Mouse (Mus musculus) kidney, postnatal 4 days (tissue): Measurements from ENCODE around the gene Psmc1.

Experiments
- DNase-seq, 2 experiments: peaks; one replicate each; pipeline ENCODE4 v3.0.0; 2021; ENCODE audit warnings: mixed read lengths in 2 of 2

Gene Psmc1

DNA sequence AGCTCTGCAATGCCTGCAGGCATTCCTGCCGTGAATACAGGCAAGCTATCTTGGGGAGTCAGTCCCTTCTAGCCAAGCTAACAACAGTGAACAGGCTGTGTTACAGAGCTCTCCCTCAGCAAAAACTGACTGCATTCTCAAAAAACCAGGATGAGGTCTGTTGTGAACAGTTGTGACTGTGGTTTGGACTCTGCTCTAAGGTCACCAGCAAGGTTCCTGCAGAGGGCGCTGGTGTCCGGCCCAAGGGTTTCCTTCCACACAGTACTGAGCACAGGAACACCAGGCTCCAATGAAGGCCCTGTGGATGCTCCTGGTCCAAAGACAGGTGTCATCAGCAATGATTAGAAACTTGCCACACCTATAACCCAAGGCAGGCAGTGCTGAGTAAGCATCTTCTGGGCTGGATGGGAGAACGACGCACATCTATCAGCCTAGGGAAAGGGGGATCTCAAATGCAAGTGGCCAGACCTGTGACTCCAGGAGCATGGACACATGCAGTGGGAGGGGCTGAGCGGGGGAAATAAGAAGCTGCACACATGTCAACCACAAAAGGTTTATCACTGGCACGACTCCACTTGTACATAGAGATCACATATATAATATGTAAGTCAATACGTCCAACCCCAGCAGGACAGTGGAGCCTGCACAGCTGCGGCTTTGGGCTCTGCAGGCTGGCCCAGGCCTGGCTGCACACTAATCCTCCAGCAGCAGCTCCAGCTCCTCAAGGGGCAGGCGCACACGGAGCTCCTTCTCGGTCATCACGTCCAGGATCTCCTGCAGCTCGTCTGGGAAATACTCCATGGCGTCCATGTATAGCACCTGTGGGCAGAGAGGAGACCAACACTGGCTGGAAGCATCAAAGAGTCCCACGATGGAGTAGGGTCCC, 15.2 kb downstream of the Psmc1 start:
- DNase-seq: peak; percentile 34 to 55

- peak; percentile 45 to 60 for DNase-seq
Measured at GRCm38 (mm10) chr12:100126968-100127865, 17.3 kb downstream of the Psmc1 start.

- peak; percentile 36 to 56 for DNase-seq
Measured at GRCm38 (mm10) chr12:100127866-100128480, 18.0 kb downstream of the Psmc1 start.

DNA sequence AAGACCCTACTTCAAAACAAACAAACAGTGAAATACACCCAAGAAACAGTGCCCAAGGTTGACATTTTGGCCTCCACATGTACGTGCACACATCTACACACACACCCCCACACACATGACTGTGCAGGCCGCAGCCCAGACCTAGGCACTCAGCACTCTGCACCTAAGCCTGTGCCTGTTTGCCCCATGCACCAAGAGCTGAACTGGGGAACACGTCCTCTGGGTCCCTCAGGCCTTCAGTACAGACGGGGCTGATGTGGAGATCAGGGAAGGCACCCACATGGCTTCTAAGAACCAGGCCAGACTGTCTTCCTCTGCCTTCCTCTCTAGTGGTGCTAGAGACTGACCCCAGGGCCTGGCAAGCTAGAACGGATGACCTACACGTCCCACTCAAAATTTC, 18.6 kb downstream of the Psmc1 start:
- peak in 1 of 2 experiments; percentile 44 for DNase-seq

- peak; percentile 42 to 58 for DNase-seq
Measured at GRCm38 (mm10) chr12:100128961-100129360, 19.0 kb downstream of the Psmc1 start.

GRCm38 (mm10) chr12:100131167-100131566, 21.2 kb downstream of the Psmc1 start:
- no peak for DNase-seq

- peak; percentile 83 to 87 for DNase-seq
Measured at GRCm38 (mm10) chr12:100131655-100132054, 21.7 kb downstream of the Psmc1 start.

DNA sequence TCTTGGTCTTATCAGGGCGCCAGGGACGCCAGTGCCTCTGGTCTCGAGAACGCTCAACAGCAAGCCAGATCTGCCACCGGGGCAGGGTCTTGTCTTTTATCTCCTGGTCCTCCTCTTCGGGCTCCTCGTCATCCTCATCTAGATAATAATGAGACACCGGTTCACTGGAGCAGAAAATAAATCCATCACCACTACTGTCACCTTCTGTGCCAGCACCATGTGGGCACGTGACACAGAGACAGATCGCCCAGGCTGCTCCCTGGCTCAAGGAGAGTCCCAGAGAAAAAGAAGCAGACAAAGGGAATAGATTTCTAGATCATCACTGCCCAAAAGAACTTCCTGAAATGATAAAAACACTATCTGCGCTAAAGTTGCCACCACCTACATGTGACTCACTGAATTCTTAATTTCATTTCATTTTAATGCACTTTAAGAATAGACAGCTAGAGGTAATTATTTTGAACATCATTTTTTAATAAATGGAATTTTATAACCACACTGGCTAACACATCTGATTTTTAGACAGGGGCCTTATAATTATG, 24.5 kb downstream of the Psmc1 start:
- DNase-seq: no peak

DNA sequence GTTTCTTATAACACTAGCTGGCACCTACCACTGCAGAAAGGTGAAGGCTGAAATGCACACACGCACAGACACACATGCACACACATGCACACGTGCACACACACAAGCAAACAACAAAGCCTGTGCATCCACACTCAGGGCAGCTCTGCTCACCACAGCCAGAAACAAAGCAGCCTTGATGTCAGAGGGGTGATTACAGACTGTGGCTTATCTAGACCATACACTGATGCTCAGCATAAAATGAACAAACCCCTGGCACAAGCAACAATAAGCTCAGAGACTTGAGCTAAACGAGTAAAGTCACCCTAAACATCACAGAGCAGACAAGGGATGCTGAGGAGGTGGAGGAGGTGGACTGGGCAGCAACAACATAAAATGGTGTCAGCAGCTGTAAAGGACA, 25.2 kb downstream of the Psmc1 start:
- DNase-seq: no peak

DNA sequence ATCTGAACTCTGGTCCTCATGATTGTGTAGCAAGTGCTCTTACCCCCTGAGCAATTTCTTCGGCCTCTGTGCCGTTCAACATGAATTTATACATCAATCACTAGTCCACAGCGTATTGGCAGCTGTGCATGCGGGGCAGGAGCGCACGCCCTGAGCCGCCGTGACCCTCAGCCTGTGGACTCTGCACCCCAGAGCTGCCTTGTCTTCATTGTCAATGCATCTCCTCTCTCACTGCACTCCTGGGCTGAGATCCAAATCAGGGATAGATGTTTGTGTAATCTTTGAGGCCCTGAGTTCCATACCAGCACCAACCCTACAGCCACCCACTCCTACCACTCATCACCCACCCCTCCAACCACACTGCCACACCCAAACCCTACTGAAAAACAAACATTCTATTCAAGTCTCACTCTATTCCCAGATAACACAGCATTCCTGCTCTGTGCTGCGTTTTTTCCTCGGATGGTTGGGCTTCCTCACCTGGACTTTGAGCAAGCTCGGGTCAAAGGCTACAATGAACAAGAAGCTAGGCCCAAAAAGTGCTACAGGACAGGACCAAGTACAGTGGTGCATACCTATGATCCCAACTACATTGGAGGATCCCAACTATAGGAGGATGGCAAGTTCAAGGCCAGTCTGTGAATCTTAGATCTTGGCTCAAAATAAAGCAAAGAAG, 33.0 kb downstream of the Psmc1 start:
- DNase-seq: no peak

- peak in 1 of 2 experiments; percentile 39 for DNase-seq
Measured at GRCm38 (mm10) chr12:100143737-100144136, 33.8 kb downstream of the Psmc1 start.

DNA sequence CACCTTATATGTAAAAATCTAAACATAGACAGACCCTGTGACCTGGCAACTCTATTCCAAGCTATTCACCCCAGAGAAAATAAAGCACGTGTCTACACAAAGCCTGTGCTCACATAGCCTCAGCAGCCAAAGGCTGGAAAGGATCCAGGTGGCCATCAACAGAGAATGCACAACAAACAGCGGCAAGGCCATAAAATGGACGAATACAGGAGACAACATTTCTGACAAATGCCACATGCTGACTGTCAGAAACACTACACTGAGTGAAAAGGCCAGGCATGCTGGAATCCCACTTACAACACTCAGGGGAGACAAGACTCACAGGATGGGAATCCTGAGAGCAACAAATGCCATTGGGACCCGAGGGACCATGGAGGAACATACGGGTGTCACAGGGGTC, 34.3 kb downstream of the Psmc1 start:
- DNase-seq: peak; percentile 67 to 78

DNA sequence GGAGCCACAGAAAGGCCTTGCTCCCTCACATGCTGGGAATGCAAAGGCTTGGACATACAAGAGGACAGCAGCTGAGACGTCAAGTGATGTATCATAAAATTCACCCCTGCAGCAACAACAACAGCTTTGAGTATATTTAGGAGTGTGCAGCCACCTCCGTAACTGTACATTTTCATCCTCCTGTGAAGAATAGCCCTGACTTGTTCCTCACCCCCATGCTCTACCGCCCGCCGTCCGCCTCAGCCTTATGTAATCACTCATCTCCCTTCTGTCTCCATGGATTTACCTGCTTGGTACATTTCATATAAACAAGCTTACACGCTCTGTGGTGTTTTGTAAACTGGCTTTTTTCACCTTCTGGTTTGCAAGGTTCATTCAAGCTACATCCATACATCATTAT, 42.5 kb downstream of the Psmc1 start:
- no peak for DNase-seq

DNA sequence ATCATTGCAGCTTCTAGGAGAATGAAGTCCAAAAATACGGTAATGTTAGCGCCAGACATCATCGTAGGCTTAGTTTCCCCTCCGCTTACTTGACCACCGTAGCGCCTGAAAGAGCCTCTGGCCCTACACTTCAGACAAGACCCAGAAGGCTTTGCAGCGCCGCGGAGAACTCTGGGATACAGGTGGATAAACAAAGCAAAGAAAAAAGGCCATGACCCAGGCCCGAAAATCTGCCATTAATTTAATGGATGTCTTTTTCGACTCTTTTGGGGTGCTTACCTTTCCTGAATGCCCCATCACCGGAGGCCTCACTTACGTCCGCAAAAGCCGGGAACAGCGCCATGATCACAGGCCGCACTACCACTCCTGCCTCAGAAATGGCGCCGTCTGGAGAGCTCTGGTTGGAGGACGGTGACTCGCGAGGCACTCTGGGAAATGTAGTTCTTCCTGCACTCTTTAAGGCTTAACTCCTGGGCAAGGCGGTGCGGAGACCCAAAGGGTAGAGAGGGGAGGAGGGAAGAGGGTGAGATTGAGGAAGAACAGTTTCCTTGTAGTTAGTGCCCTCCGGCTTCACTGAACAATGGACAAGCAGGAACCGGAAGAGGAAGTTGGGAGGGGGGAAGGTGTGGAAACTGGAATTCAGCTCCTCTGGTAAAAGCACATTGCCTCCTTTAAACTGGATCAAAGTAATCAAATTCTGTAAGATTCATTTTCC, 49.5 kb downstream of the Psmc1 start, which contains the start of gene Nrde2:
Gene Nrde2 (minus strand): TSS at position 393 of the 715 bp plus-strand sequence.
- peak; percentile 86 to 93 for DNase-seq

DNA sequence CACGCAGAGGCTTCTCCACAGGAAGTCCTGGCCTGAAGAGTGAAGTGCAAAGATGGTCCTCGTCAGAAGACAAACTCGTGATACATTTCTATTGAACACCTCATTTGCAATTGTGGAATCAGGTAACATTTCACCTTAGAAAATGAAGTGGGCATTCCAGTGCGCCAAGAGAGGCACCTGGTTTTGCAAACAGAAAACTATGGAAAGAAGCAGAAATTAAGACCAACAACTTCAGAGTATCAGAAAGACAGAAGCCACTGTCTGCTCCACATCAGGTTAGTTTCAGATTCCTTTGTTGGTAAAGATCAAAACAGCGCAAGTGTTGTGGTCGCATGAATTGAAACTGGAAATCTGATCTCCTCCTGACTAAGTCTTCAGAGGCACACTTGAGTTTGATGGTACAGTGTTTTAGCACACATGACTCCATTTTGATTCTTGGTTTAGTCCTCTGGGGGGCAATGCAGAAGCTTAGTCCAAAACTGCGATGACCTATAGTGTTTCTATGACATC, 55.1 kb downstream of the Psmc1 start:
- no peak for DNase-seq

DNA sequence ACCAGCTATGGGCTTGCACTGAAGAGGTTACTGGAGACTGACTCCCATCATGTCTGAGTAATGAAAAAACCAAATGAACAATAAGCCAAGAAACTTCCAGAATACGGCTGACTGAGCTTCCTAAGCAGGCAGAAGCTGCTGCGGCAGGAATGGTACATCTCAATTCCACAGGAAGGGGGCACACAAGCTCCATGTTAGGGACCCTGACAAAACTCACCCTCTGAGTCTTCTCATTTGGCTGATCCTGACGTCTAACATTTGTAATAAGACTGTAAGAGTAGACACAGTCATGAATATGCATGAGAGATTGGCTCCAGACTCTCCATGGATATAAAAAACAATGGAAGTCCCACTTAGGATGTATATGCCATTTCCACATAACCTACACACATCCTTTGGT, 56.2 kb downstream of the Psmc1 start:
- peak; percentile 70 to 78 for DNase-seq

DNA sequence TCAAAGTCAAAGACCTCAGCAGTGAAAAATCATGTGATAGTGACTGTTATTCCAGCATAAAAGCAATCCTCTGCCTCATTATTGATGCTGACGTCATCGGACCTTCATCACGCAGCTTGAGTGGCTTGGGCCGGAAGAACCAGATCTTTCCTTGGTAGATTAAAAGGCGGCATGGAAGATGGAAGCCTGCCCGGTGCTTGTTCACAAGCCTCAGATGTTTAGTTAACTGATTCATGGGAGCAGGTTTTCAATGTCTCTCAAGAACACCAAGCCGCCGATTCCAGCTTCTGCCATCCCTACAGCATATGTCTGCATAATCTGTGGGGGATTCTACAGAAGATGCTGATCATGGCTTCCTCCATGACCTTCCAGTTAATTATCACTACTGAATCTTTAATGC, 57.0 kb downstream of the Psmc1 start:
- no peak for DNase-seq

DNA sequence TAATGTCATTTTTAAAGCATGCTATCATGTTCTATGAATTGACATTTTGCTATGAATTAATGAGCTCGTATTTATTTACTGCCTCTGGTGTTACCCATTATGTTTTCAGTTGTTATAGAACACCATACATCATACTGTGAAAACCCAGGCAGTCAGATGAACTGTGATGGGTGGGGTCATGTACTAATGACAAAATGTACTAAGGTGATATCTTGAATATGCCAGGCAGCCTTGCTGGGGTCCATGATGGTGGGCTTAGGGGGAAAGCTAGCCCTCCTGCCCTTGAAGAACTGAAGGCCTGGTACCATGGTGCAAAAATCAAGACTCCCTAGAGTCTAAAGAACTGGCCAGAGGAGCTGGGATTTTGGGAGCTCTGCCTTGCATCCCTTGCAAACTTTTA, 57.5 kb downstream of the Psmc1 start:
- no peak for DNase-seq

- peak; percentile 55 to 70 for DNase-seq
Measured at GRCm38 (mm10) chr12:100167931-100168871, 58.2 kb downstream of the Psmc1 start.

DNA sequence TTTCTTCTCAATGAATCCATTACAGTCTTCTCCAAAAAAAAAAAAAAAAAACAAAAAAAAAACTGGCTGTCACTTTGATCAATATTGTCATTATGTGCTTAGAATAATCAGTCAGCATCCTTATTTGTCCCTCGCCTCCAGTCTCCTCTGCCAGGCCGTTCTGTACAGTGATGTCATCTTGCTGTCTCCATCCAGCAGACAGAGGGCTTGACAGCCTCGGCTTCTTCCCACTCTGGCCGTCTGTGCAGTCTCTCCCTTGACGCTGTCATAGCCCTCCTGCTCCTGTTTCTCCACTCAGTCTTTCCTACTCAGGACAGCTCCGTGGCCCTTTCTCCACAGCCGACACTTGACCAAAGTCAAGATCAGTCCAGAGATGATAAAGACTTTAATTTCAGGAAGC, 62.5 kb downstream of the Psmc1 start:
- DNase-seq: no peak
